Mouse (Mus musculus): ENCODE data around the gene Rbak. TPM values are rescaled to one million over a fixed set of nuclear protein-coding genes. Genes with fewer than 3 reads are reported as not detected.

Gene Rbak
- polyA plus RNA-seq (2012; fragmentation: generic; extraction: Trizol), result 3.1 TPM

DNA sequence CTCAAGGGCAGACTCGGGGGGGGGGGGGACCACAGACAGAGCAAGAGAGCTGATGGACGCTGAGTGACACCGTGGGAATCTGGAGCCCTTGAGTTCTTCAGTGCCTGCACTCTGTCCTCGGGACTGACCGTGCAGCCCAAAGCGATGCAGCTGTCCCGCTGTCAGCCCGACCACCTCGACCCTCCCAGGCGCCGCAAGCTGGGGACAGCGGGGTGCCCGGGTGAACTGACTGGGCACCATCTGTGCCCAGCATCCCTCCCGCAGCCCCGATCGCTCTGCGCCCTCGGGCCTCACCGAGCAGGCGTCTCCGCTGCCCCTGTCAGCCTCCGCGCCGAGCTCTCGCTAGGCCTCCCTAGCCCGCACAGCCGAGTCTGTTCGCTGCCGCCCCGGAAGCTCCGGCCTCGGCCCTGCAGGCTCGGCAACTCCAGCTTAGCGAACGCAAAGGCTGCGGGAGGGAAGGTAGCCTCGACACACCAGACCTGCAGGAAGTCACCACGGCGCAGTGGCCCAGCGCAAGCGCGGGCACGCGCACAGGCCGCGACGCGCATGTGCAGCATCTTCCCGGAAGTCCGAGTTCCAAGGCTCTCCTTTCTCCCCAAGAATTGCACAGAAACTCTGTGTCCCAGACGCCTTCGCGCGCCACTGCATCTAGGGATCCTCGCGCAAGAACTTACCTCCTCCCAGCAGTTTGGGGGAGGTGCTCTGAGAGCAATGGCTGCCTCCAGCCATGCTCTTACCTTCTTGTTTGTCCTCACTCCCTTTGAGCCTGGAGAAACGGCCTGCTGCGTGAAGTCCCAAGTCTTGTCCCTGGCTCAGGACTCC, at the start of gene Rbak, which contains the start of gene Spdye4b:
Rbak (minus strand) TSS at position 521 of the 822 bp plus-strand sequence.
Spdye4b (plus strand) TSS at position 763 of the 822 bp plus-strand sequence.
- TF ChIP-seq USF1 (IDR thresholded peaks at IDR 0.05; ENCODE audit: low read depth) (no peak), REST (IDR thresholded peaks at IDR 0.05; ENCODE audit: insufficient read depth, insufficient read length) (no peak), TCF3 (IDR thresholded peaks at IDR 0.05; ENCODE audit: insufficient read length, low read depth) (no peak), E2F4 (IDR thresholded peaks at IDR 0.05; ENCODE audit: insufficient read depth) (no peak), MYOG (IDR thresholded peaks at IDR 0.05; ENCODE audit: control insufficient read depth in 1 of 3, insufficient read depth in 1 of 3, insufficient read length in 2 of 3, low read depth in 2 of 3) (peak in 2 of 3 experiments; percentile 22 to 37), POLR2A (IDR thresholded peaks at IDR 0.05; ENCODE audit: insufficient read length, low read depth) (peak; percentile 96), MYOD1 (IDR thresholded peaks at IDR 0.05; ENCODE audit: control insufficient read depth in 1 of 3, insufficient read length in 2 of 3, low read depth in 2 of 3) (peak in 1 of 3 experiments; percentile 11), TCF12 (IDR thresholded peaks at IDR 0.05; ENCODE audit: insufficient read depth, poor library complexity, severe bottlenecking) (no peak), SRF (IDR thresholded peaks at IDR 0.05; ENCODE audit: control insufficient read depth, insufficient read length, low read depth) (no peak), POLR2AphosphoS2 (IDR thresholded peaks at IDR 0.05; ENCODE audit: insufficient read length, low read depth) (peak; percentile 94), CEBPB (IDR thresholded peaks at IDR 0.05; ENCODE audit: insufficient read depth, poor library complexity, severe bottlenecking) (no peak), MAX (IDR thresholded peaks at IDR 0.05; ENCODE audit: low read depth) (peak; percentile 56)
- peak within 1 kb of the TSS; percentile 84 for H3K4me2 ChIP-seq (ENCODE audit: low read depth)
- H3ac ChIP-seq (ENCODE audit: control insufficient read depth, insufficient read length), result peak within 1 kb of the TSS; percentile 28
- H3K79me2 ChIP-seq (ENCODE audit: control insufficient read depth, insufficient read depth), result peaks cover 11% of the 10 kb centered on the region
- H3K36me3 ChIP-seq (ENCODE audit: control insufficient read depth, insufficient read depth), result peaks cover 17% of the 10 kb centered on the region
- H3K4me3 ChIP-seq, result peak within 1 kb of the TSS; percentile 32
- no peaks in the 10 kb centered on the region for H3K27me3 ChIP-seq (ENCODE audit: control insufficient read depth, insufficient read depth, insufficient read length)

DNA sequence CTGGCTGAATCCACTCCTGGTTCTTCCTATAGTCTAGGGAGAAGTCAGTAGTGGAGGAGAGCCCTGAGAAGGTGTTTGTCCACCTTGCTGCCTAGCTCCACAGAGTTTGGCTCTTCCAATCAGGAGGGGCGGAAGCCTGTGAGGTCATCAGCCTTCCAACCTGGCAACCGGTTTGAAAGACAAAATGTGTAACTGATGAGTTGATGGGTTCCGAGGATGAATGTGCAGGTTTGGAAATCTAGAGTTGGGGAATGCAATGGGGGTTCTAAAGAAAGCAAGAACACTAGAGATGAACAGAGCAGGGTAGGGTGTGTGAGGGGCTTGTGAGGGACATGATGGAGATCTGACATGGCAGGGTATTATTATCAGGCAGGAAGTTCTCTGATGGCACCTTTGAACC, 46.2 kb upstream of the Rbak start, which contains the start of gene Spdye4a:
Spdye4a (minus strand) TSS at position 101 of the 400 bp plus-strand sequence.
- Histone ChIP-seq H3ac (ENCODE audit: control insufficient read depth, insufficient read length) (no peak within 1 kb of the TSS), H3K79me2 (ENCODE audit: control insufficient read depth, insufficient read depth) (no peaks in the 10 kb centered on the region), H3K4me3 (no peak within 1 kb of the TSS), H3K36me3 (ENCODE audit: control insufficient read depth, insufficient read depth) (no peaks in the 10 kb centered on the region), H3K27me3 (ENCODE audit: control insufficient read depth, insufficient read depth, insufficient read length) (no peaks in the 10 kb centered on the region), H3K4me2 (ENCODE audit: low read depth) (no peak within 1 kb of the TSS)
- TF ChIP-seq MYOD1 (IDR thresholded peaks at IDR 0.05; ENCODE audit: control insufficient read depth in 1 of 3, insufficient read length in 2 of 3, low read depth in 2 of 3), result no peak
- TF ChIP-seq TCF12 (IDR thresholded peaks at IDR 0.05; ENCODE audit: insufficient read depth, poor library complexity, severe bottlenecking), result no peak
- TF ChIP-seq SRF (IDR thresholded peaks at IDR 0.05; ENCODE audit: control insufficient read depth, insufficient read length, low read depth), result no peak
- TF ChIP-seq E2F4 (IDR thresholded peaks at IDR 0.05; ENCODE audit: insufficient read depth), result no peak
- TF ChIP-seq POLR2AphosphoS2 (IDR thresholded peaks at IDR 0.05; ENCODE audit: insufficient read length, low read depth), result no peak
- no peak for TF ChIP-seq TCF3 (IDR thresholded peaks at IDR 0.05; ENCODE audit: insufficient read length, low read depth)
- TF ChIP-seq MYOG (IDR thresholded peaks at IDR 0.05; ENCODE audit: control insufficient read depth in 1 of 3, insufficient read depth in 1 of 3, insufficient read length in 2 of 3, low read depth in 2 of 3), result no peak
- no peak for TF ChIP-seq REST (IDR thresholded peaks at IDR 0.05; ENCODE audit: insufficient read depth, insufficient read length)
- TF ChIP-seq USF1 (IDR thresholded peaks at IDR 0.05; ENCODE audit: low read depth), result no peak
- no peak for TF ChIP-seq POLR2A (IDR thresholded peaks at IDR 0.05; ENCODE audit: insufficient read length, low read depth)
- no peak for TF ChIP-seq MAX (IDR thresholded peaks at IDR 0.05; ENCODE audit: low read depth)
- no peak for TF ChIP-seq CEBPB (IDR thresholded peaks at IDR 0.05; ENCODE audit: insufficient read depth, poor library complexity, severe bottlenecking)

DNA sequence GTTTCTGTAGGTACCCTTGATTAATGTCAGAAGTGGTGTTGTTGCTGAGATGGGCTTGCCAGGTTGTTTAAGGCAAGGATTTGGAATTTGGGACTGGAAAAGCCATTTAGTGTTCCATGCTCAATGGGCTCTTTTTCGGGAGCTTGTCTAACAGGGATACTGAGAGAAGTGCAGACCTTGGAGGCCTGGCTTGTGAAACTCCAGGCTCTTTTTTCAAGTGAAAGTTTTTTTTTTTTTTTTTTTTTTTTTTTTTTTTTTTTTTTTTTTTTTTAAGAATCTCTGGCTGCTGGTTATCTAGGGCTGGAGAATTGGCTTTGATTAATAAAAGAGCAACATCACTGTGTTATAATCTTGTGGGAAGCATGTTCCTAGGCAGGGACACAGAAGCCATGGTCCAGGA, 41.7 kb upstream of the Rbak start:
- Histone ChIP-seq H3ac (ENCODE audit: control insufficient read depth, insufficient read length) (no peak overlapping the region), H3K36me3 (ENCODE audit: control insufficient read depth, insufficient read depth) (no peaks in the 10 kb centered on the region), H3K4me3 (no peak overlapping the region), H3K4me2 (ENCODE audit: low read depth) (no peak overlapping the region), H3K79me2 (ENCODE audit: control insufficient read depth, insufficient read depth) (no peaks in the 10 kb centered on the region), H3K27me3 (ENCODE audit: control insufficient read depth, insufficient read depth, insufficient read length) (peaks cover 14% of the 10 kb centered on the region)
- TF ChIP-seq MYOD1 (IDR thresholded peaks at IDR 0.05; ENCODE audit: control insufficient read depth in 1 of 3, insufficient read length in 2 of 3, low read depth in 2 of 3) (no peak), TCF12 (IDR thresholded peaks at IDR 0.05; ENCODE audit: insufficient read depth, poor library complexity, severe bottlenecking) (no peak), CEBPB (IDR thresholded peaks at IDR 0.05; ENCODE audit: insufficient read depth, poor library complexity, severe bottlenecking) (no peak), USF1 (IDR thresholded peaks at IDR 0.05; ENCODE audit: low read depth) (no peak)

DNA sequence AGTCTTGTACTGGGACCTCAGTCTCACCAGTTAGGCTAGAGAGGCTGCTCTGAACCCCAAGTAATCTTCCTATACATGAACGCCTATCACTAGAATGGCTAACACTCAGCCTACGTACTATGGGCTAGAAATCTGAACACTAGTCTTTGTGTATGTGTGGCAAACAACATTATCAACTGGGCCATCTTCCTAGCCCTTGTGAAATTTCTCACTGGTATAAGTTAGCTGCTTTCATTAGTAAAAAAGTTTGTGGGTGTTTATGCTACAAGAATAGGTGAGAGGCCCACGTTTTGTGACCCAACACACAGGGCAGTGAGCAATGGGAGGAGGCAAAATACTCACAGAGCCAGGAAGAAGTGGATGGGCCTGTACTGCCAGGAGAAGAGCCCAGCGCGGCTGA, 40.4 kb upstream of the Rbak start:
- TF ChIP-seq SRF (IDR thresholded peaks at IDR 0.05; ENCODE audit: control insufficient read depth, insufficient read length, low read depth) (no peak), TCF12 (IDR thresholded peaks at IDR 0.05; ENCODE audit: insufficient read depth, poor library complexity, severe bottlenecking) (no peak), E2F4 (IDR thresholded peaks at IDR 0.05; ENCODE audit: insufficient read depth) (no peak), CEBPB (IDR thresholded peaks at IDR 0.05; ENCODE audit: insufficient read depth, poor library complexity, severe bottlenecking) (no peak), POLR2A (IDR thresholded peaks at IDR 0.05; ENCODE audit: insufficient read length, low read depth) (no peak), TCF3 (IDR thresholded peaks at IDR 0.05; ENCODE audit: insufficient read length, low read depth) (no peak), USF1 (IDR thresholded peaks at IDR 0.05; ENCODE audit: low read depth) (no peak), MYOD1 (IDR thresholded peaks at IDR 0.05; ENCODE audit: control insufficient read depth in 1 of 3, insufficient read length in 2 of 3, low read depth in 2 of 3) (no peak), POLR2AphosphoS2 (IDR thresholded peaks at IDR 0.05; ENCODE audit: insufficient read length, low read depth) (no peak), REST (IDR thresholded peaks at IDR 0.05; ENCODE audit: insufficient read depth, insufficient read length) (no peak), MYOG (IDR thresholded peaks at IDR 0.05; ENCODE audit: control insufficient read depth in 1 of 3, insufficient read depth in 1 of 3, insufficient read length in 2 of 3, low read depth in 2 of 3) (no peak), MAX (IDR thresholded peaks at IDR 0.05; ENCODE audit: low read depth) (no peak)
- H3K4me3 ChIP-seq, result no peak overlapping the region
- H3K4me2 ChIP-seq (ENCODE audit: low read depth), result no peak overlapping the region
- no peaks in the 10 kb centered on the region for H3K79me2 ChIP-seq (ENCODE audit: control insufficient read depth, insufficient read depth)
- H3K36me3 ChIP-seq (ENCODE audit: control insufficient read depth, insufficient read depth), result no peaks in the 10 kb centered on the region
- H3K27me3 ChIP-seq (ENCODE audit: control insufficient read depth, insufficient read depth, insufficient read length), result peaks cover 16% of the 10 kb centered on the region
- no peak overlapping the region for H3ac ChIP-seq (ENCODE audit: control insufficient read depth, insufficient read length)

All from myocyte (in vitro differentiated cells).